Mouse (Mus musculus) heart, adult 11 months (tissue): Measurements from ENCODE around the gene Dlg2.

Experiments
- DNase-seq: peaks from one replicate; pipeline ENCODE4 v3.0.0; 2022

The Dlg2 gene

GRCm38 (mm10) chr7:91284167-91284566 lies 807.7 kb downstream of the Dlg2 start:
- DNase-seq, result no peak

GRCm38 (mm10) chr7:91288324-91288723 lies 811.9 kb downstream of the Dlg2 start:
- no peak for DNase-seq

GRCm38 (mm10) chr7:91296127-91296526 lies 819.7 kb downstream of the Dlg2 start:
- DNase-seq, result no peak

GRCm38 (mm10) chr7:91311177-91311576 lies 834.7 kb downstream of the Dlg2 start:
- no peak for DNase-seq

GRCm38 (mm10) chr7:91345073-91345472 lies 868.6 kb downstream of the Dlg2 start:
- no peak for DNase-seq

GRCm38 (mm10) chr7:91369821-91370321 lies 893.4 kb downstream of the Dlg2 start:
- DNase-seq, result no peak

GRCm38 (mm10) chr7:91382281-91382680 lies 905.8 kb downstream of the Dlg2 start:
- DNase-seq, result no peak

- no peak for DNase-seq
These were observed 907.4 kb downstream of the Dlg2 start for GRCm38 (mm10) chr7:91383873-91384272.

GRCm38 (mm10) chr7:91389272-91389671 lies 912.8 kb downstream of the Dlg2 start:
- DNase-seq, result no peak

- no peak for DNase-seq
These were observed 921.4 kb downstream of the Dlg2 start for GRCm38 (mm10) chr7:91397827-91398226.

- no peak for DNase-seq
These were observed 935.6 kb downstream of the Dlg2 start for GRCm38 (mm10) chr7:91412109-91412508.

- no peak for DNase-seq
These were observed 937.7 kb downstream of the Dlg2 start for GRCm38 (mm10) chr7:91414150-91414549.

- DNase-seq, result no peak
These were observed 938.3 kb downstream of the Dlg2 start for GRCm38 (mm10) chr7:91414749-91415148.

- no peak for DNase-seq
These were observed 943.7 kb downstream of the Dlg2 start for GRCm38 (mm10) chr7:91420215-91420614.

GRCm38 (mm10) chr7:91423784-91424183 lies 947.3 kb downstream of the Dlg2 start:
- DNase-seq, result no peak

GRCm38 (mm10) chr7:91429712-91430275 lies 953.3 kb downstream of the Dlg2 start:
- no peak for DNase-seq

- no peak for DNase-seq
These were observed 955.2 kb downstream of the Dlg2 start for GRCm38 (mm10) chr7:91431594-91432240.

GRCm38 (mm10) chr7:91432563-91432962 lies 956.1 kb downstream of the Dlg2 start:
- no peak for DNase-seq

- DNase-seq, result no peak
These were observed 958.3 kb downstream of the Dlg2 start for GRCm38 (mm10) chr7:91434739-91435138.

GRCm38 (mm10) chr7:91440326-91440725 lies 963.9 kb downstream of the Dlg2 start:
- no peak for DNase-seq

- no peak for DNase-seq
These were observed 966.2 kb downstream of the Dlg2 start for GRCm38 (mm10) chr7:91442447-91443376.

- no peak for DNase-seq
These were observed 966.9 kb downstream of the Dlg2 start for GRCm38 (mm10) chr7:91443377-91443714.

- DNase-seq, result no peak
These were observed 967.4 kb downstream of the Dlg2 start for GRCm38 (mm10) chr7:91443913-91444312.

GRCm38 (mm10) chr7:91444728-91445127 lies 968.3 kb downstream of the Dlg2 start:
- DNase-seq, result no peak
